Mouse (Mus musculus) heart, postnatal 0 days (tissue): ENCODE data around the gene Iqcf6.

ENCODE experiments used
- CTCF ChIP-seq: IDR thresholded peaks from 2 replicates; pipeline ENCODE4 v1.5.1; 2016; ENCODE audit warnings: antibody characterized with exemption, control low read depth, low read depth
- EP300 ChIP-seq: IDR thresholded peaks from 2 replicates; pipeline ENCODE4 v1.6.1; 2016; ENCODE audit warnings: antibody characterized with exemption, low read depth

- peak; percentile 78 for TF ChIP-seq CTCF
- no peak for TF ChIP-seq EP300
Measured at GRCm38 (mm10) chr9:106643128-106643527, 16.7 kb downstream of the Iqcf6 start.
